Mouse (Mus musculus) urinary bladder, adult 2 months (tissue): ENCODE data around the gene Slc4a8. TPM values are rescaled to one million over a fixed set of nuclear protein-coding genes. Genes with fewer than 3 reads are reported as not detected.

ENCODE experiments used
- DNase-seq: peaks from one replicate; pipeline ENCODE4 v3.0.0; 2022; ENCODE audit warnings: low spot score
- polyA plus RNA-seq: library from polyadenylated mRNA; depleted of rRNA; stranded (reverse); fragments of >200 nt; gene quantifications from 2 replicates; pipeline ENCODE4 v1.2.3, GENCODE M21; 2012; rRNA removed

Slc4a8 gene
- polyA plus RNA-seq = 5.5 and 5.6 TPM in 2 replicates

DNA sequence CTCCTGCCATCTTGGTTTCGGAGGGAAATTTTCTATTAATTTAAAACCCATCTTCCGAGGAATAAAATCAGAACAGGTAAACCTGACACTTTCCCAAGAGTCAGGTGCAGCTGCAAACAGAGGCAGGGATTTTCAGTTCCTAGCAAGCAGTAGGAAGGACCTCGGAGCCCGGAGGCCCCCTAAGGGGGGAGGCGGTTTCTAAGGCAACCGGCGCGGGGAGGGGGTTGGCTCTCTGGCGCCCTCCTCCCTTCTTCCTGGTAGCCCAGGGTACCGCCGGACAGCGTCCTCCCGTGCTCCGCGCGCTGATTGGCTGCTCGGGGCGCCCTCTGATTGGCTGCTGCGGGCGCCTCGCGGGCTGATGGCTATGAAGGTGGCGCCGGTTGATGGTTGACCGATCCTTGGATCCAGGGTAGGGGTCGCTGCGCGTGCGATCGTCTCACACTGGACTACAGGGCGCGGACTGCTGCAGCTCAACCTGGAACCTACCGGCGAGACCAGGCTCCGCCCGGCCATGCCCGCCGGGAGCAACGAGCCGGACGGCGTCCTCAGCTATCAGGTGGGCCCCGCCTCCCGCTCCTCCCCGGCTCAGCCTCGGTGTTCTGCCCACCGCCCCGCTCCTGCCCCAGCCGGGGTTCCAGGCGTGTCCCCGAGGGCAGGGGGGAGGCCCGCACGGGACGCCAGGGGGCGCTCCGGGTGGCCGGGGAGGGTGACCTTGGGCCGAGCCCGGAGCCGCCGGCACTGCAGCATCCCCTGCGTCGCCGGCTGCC lies at the start of gene Slc4a8:
Gene Slc4a8 (plus strand): TSS at position 329 of the 767 bp plus-strand sequence.
- DNase-seq = peak; percentile 88

GRCm38 (mm10) chr15:100714470-100714869 lies 47.1 kb upstream of the Slc4a8 start:
- no peak for DNase-seq

DNA sequence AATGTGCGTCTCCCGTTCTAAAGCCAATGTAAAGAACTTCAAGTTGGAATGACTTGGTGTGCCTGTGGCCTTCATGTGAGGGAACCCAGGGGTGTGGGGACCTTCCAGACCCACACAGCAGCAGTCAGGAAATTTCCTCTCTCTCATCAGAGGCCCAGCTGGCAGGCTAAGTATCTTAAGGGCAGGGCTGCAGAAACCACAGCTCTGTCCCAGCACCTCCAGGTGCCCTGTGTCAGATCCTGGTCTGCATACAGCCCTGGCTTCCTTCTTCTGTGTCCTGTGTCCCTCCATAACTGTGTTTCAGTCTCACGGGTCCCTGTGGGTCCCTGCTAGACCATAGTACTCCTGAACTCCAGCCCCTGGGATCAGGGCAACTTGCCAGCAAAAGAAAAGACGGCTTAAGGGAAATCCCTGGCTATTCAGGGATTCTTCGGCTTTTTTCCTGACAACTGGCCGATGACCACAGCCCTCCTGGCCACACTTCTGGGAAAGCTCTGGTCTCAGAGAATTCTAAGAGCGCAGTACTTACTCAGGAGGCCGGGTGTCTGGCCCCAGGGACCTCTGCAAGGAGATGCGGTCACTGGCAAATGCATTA lies 46.1 kb upstream of the Slc4a8 start:
- DNase-seq = no peak

GRCm38 (mm10) chr15:100717933-100718332 lies 43.6 kb upstream of the Slc4a8 start:
- no peak for DNase-seq

- DNase-seq = no peak
Observed at GRCm38 (mm10) chr15:100718572-100718971, 43.0 kb upstream of the Slc4a8 start.

GRCm38 (mm10) chr15:100719217-100719616 lies 42.3 kb upstream of the Slc4a8 start:
- no peak for DNase-seq

- DNase-seq = no peak
Observed at GRCm38 (mm10) chr15:100720066-100720465, 41.5 kb upstream of the Slc4a8 start.

- DNase-seq = no peak
Observed at GRCm38 (mm10) chr15:100721445-100721844, 40.1 kb upstream of the Slc4a8 start.

DNA sequence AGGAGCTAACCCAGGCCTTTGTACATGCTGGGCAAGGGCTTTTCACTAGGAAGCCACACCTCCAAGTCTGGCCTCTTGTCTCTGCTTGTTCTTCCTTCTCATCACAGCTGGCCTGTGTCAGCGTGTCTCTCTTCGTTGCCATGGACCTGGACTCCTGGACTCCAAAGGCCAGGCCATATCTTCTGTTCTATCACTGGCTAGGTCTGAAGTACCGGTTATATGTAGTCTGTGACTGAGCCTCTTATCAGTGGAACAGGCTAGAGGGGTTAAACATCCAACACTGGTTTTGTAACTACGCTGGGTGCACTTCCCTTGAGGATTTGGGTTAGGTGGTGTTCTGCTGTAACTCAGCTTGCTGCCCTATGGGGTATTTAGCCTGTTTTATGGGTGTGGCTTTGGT lies 39.5 kb upstream of the Slc4a8 start:
- no peak for DNase-seq

- DNase-seq = no peak
Observed at GRCm38 (mm10) chr15:100722564-100722963, 39.0 kb upstream of the Slc4a8 start.

- DNase-seq = no peak
Observed at GRCm38 (mm10) chr15:100723505-100723904, 38.0 kb upstream of the Slc4a8 start.

GRCm38 (mm10) chr15:100726721-100727120 lies 34.8 kb upstream of the Slc4a8 start:
- DNase-seq = no peak

DNA sequence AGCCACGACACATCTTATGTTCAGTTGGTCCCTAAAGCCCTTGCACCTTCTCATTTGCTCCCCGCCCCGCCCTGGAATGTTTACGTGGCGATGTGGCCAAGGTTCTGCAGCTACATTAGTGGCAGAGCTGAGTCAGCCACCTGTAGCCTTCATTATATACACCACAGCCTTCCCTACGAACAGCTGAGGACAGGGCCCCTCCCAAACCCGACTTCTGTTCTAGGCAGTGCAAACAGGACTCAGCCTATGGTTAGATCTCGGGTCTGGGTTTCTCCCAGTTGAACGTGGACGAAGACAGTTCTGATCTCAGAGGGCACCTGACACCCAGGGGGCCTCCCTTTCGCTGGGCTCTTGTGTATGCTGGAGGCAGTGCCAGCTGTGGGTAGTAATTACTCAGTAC lies 33.7 kb upstream of the Slc4a8 start:
- no peak for DNase-seq

- DNase-seq = no peak
Observed at GRCm38 (mm10) chr15:100728586-100728985, 33.0 kb upstream of the Slc4a8 start.

DNA sequence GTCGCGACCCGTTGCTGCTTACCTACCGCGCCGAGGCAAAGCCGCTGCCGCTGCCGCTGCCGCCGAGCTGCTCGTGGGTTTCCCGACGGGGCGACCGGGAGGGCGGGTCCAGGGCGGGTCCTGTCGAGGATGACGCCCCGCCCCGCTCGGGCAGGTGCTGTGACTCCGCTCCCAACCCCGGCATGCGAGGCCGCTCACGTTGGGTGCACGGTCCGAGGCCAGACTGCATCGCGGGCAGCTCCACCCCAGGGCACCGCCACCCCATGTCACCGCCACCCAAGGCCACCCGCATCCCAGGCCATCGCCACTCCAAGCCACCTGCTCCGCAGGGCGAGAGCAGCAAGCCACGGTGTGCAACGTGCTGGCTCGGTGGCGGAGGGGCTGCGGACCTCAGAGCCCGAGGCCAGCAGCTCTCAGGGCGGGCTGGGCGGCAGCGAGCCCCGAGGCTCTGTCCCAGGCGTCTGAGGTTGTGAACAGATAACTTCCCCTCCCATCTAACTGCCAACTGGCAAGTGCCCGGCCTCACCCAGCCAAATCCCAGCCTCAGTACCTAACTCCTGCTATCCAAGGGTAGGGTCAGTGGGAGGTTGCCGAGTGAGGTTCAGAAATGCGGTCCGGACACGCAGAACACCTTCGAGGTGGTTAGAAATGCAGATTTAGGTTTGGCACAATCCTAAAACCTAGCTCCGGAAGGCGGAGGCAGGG lies 32.1 kb upstream of the Slc4a8 start, which contains the start of gene Galnt6:
Gene Galnt6 (minus strand): TSS at position 96 of the 705 bp plus-strand sequence.
- no peak for DNase-seq

GRCm38 (mm10) chr15:100731081-100731480 lies 30.5 kb upstream of the Slc4a8 start:
- DNase-seq = no peak

DNA sequence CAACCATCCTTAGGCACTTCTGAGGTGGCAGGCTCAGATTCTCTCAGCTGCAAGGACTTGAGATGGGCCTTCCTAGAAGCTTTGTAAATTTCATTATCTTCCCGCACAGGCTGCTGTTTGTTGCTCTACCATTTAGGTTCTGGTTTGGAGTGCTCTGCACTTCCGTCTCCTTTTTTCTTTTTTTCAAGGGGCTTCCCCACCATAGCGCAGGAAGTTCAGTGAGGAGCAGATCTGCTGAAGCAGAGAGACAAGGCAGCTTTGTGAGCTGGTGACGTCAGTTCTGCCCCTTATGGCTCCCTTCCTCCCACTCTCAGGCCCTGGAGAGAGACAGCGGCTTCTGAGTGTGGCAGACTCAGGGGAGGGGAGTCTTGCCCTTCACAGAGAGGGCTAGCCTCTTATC lies 29.0 kb upstream of the Slc4a8 start:
- no peak for DNase-seq

DNA sequence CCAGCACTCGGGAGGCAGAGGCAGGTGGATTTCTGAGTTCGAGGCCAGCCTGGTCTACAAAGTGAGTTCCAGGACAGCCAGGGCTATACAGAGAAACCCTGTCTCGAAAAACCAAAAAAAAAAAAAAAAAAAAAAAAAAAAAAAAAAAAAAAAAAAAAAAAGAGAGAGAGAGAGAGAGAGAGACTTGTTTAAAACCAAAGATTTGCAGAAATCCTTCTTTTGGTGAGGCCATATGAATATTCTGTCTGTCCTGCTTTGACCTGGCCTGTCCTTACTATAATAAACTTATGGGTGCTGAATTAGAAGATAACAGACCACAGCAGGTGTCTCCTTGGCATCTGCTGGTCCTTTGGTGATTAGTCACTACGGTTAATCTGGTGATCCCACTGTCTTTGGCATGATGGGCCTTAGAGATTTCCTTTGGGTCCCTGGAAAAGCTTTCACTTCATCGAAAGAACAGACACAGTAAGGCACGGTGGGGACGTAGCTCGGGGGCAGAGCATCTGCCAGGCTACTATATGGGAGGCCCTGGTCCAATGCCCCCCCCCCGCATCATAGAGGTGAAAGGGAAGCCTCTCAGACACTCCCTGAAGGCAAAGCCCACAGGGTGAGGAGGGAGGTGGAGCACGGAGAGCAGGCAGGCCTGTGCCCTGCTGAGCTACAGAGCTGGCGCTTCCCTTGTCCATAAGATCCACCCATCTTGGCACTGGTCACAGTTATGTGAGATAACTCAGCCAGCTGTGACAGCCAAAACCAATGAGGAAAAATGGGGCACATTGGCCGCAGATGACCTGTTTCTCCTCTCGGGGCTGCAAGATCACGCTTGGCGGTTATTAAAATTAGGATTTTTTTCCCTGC lies 26.2 kb upstream of the Slc4a8 start:
- no peak for DNase-seq

- no peak for DNase-seq
Observed at GRCm38 (mm10) chr15:100735953-100736300, 25.6 kb upstream of the Slc4a8 start.

DNA sequence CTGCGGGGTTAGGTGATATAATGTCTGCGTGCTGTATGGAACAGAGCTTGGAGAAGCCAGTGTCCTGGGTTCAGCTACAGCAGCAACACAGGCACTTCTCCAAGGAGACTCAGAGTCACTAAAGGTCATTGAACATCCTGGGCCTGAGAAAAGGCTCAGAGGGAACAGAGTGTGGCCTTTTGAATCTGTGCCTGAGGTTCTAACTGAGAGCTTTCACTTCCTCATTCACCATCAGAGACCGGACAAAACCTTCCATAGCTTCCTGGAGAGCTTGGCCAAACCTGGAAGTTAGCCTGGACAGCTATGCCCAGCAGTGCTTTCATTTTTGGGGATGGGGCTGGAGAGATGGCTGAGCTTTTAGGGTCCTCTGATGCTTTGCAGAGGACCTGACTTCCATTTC lies 23.9 kb upstream of the Slc4a8 start:
- no peak for DNase-seq

DNA sequence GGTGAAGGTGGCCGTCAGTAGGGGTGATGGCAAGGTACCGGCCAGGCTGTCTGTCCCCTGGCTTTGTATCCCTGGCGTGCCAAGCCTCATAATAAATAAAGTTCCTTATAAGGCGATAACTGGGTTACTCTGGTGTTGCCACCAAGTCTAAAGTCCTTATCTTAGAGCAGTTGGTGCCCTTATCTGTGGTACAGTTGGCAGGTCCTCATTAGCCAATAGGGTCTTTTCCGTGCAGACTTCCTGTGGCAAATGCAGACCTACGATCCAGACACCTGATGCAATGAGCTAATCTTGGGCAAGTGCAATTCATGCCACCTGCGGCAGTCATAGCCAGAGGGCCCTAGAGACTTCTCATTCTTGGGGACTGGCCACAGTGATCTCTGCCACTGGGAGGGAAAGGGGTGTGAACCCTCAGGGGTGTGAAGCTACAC lies 23.2 kb upstream of the Slc4a8 start:
- no peak for DNase-seq

DNA sequence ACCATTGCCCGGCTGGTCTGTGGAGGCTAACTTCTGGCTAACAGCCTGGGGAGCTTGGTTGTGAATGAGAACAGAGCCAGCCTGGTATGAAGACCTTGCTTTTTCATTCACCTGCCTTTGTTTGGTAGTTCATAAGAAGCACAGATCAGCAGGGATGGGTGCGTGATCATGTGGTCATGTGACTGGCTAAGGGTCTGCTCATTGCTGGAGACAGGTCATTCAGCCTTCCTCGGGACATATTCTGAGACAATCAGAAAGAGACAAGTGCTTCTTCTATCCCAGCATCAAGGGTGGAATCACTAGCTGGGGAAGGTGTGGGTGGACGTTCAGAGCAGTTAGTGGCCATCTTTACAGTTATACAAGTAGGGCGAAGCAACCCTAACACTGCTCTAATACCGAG lies 22.1 kb upstream of the Slc4a8 start:
- no peak for DNase-seq
